Mouse (Mus musculus) liver, postnatal 0 days (tissue): Measurements from ENCODE around the gene Stn1. TPM values are rescaled to one million over a fixed set of nuclear protein-coding genes. Genes with fewer than 3 reads are reported as not detected.
A peak's percentile ranks its signal among the peaks of the same experiment; 100 is the strongest.

Source experiments
- ATAC-seq: fragments of 200-750 bp; cut with Nextera tagmentation; 2 replicates; pipeline ENCODE4 v1.8.0; 2017; ENCODE audit warnings: mild to moderate bottlenecking, moderate library complexity
- DNase-seq: peaks from one replicate; pipeline ENCODE4 v3.0.0-alpha.2; 2016
- H3K27ac ChIP-seq: fragments of 300-500 bp; sonication (generic); 2 replicates; pipeline ENCODE4 v1.5.1; 2014; ENCODE audit warnings: antibody characterized with exemption, moderate library complexity, mild to moderate bottlenecking, low read depth
- H3K27me3 ChIP-seq: fragments of 300-500 bp; sonication (generic); 2 replicates; pipeline ENCODE4 v1.6.1; 2014; ENCODE audit warnings: low read length, control low read depth, mixed read lengths; ENCODE audit not compliant: insufficient read depth
- H3K36me3 ChIP-seq: fragments of 300-500 bp; sonication (generic); replicated peaks from 2 replicates; pipeline ENCODE4 v1.6.1; 2014; ENCODE audit warnings: mild to moderate bottlenecking, control low read depth, low read length, moderate library complexity, mixed read lengths; ENCODE audit not compliant: insufficient read depth
- H3K4me1 ChIP-seq: fragments of 300-500 bp; sonication (generic); 2 replicates; pipeline ENCODE4 v1.6.1; 2014; ENCODE audit warnings: antibody characterized with exemption, mild to moderate bottlenecking, control low read depth; ENCODE audit not compliant: insufficient read depth
- H3K4me2 ChIP-seq: fragments of 300-500 bp; sonication (generic); 2 replicates; pipeline ENCODE4 v1.6.1; 2014; ENCODE audit warnings: low read depth, mild to moderate bottlenecking, low read length, moderate library complexity, mixed read lengths
- H3K4me3 ChIP-seq: fragments of 300-500 bp; sonication (generic); 2 replicates; pipeline ENCODE4 v1.5.1; 2014; ENCODE audit warnings: low read depth, low read length
- H3K9ac ChIP-seq: fragments of 300-500 bp; sonication (generic); replicated peaks from 2 replicates; pipeline ENCODE4 v1.6.1; 2014; ENCODE audit warnings: mild to moderate bottlenecking, moderate library complexity
- H3K9me3 ChIP-seq: fragments of 300-500 bp; sonication (generic); 2 replicates; pipeline ENCODE4 v1.6.1; 2016; ENCODE audit warnings: mild to moderate bottlenecking, control low read depth, low read length, mixed read lengths
- CTCF ChIP-seq: sonication (generic); IDR thresholded peaks from 2 replicates; pipeline ENCODE4 v1.5.1; 2016; ENCODE audit warnings: antibody characterized with exemption, low read depth
- EP300 ChIP-seq: IDR thresholded peaks from 2 replicates; pipeline ENCODE4 v1.6.1; 2016; ENCODE audit warnings: antibody characterized with exemption, low read depth, mild to moderate bottlenecking
- WGBS: fragments of 180-500 bp; shearing (Covaris S2); extraction: QIAGEN DNeasy Blood & Tissue Kit; methylation state at CpG from one replicate; pipeline ENCODE4 v1.1.7; 2014; ENCODE audit not compliant: insufficient replicate concordance; 5-methylcytosine and 5-hydroxymethylcytosine counted together
- polyA plus RNA-seq: library from polyadenylated mRNA; unstranded; fragments of >200 nt; fragmentation: Nextera tagmentation; extraction: Ambion mirVana; gene quantifications from 2 replicates; pipeline ENCODE4 v1.2.1, GENCODE M21; 2015

The Stn1 gene
- polyA plus RNA-seq, 1 experiment from 2014 or later = 5.4 TPM

- Histone ChIP-seq H3K36me3 (no peaks in the 10 kb centered on the region), H3K27ac (peak overlapping the region; percentile 49), H3K9me3 (no peaks in the 10 kb centered on the region), H3K4me3 (no peak overlapping the region), H3K9ac (no peak overlapping the region; the same call in 1 of the 2 replicates), H3K27me3 (no peaks in the 10 kb centered on the region), H3K4me2 (0 out of 2 replicates have a peak overlapping the region, but pooled peaks have one; percentile 6), H3K4me1 (peaks cover 68% of the 10 kb centered on the region)
- TF ChIP-seq EP300 = no peak
- no peak for TF ChIP-seq CTCF
- ATAC-seq (no peak), DNase-seq (no peak)
- WGBS = 42% methylated on average over 15 of the region's 15 CpGs
These were observed 82.1 kb downstream of the Stn1 start for GRCm38 (mm10) chr19:47455001-47455755.

DNA sequence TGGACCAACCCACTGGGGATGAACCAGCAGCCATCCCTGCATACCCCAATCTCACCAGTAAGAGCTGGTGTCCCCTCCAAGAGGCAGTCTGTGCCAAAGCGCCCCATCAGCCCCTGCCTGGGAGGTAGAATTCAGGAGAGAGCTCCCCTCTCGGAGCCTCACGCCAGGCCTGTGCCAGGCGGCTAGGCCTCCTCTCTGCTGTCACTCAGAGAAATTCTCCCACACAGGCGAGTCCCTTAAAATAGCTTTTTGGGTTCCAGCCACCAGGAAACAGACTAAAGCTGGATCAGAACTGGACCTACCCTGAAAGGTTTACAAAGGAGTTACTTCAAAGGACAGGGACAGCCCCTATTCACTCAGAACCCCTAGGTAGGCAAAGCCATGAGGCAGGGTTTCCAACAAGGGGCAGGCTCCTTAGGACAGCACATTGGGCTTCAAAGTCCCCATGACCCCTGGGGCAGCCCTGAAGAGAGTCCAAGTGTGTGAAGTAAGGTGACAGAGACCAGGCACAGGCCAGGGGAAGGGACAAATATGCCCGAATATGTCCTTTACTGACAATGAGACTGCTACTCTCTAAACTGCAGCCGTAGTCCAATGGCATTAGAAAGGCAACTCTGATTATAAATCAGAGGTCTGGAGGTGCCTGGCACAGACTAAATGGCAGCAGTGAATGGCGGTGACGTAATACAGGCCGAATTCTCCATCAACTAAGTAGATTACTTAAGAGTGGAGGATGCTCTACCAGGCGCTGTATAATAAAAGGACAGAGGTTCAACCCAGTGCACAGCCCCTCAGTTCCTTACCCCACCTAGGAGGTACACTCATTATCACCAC, 82.9 kb downstream of the Stn1 start:
- Histone ChIP-seq H3K9ac (no peak overlapping the region; the same call in 1 of the 2 replicates), H3K36me3 (no peaks in the 10 kb centered on the region), H3K9me3 (no peaks in the 10 kb centered on the region), H3K4me1 (peaks cover 72% of the 10 kb centered on the region), H3K27me3 (no peaks in the 10 kb centered on the region), H3K27ac (peak overlapping the region; percentile 49), H3K4me2 (no peak overlapping the region), H3K4me3 (no peak overlapping the region)
- TF ChIP-seq EP300 (no peak), CTCF (no peak)
- no peak for DNase-seq
- ATAC-seq = no peak
- WGBS = 64% methylated on average over 11 of the region's 11 CpGs

DNA sequence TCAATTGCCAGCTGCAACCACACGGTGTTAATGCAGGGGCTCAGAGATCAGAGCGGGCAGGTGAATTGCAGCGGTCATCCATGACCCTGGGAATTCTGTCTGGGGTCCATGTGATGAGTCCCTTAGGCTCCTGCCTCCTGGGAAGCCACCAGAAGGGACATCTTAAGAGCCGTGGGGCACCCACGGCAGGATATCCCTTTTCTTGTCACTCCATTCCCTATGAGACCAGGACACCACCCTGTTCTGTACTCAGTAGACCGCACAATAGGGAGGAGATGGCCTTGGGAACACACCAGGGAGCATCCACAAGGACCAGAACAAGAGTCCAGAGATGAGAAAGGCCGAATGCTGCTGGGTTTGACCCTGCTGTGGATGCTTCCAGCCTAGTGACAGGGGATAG, 84.0 kb downstream of the Stn1 start:
- peaks cover 77% of the 10 kb centered on the region for H3K4me1 ChIP-seq
- no peaks in the 10 kb centered on the region for H3K9me3 ChIP-seq
- TF ChIP-seq EP300 (no peak), CTCF (no peak)
- no peak overlapping the region for H3K4me3 ChIP-seq
- H3K36me3 ChIP-seq = no peaks in the 10 kb centered on the region
- no peak for DNase-seq
- no peak overlapping the region for H3K9ac ChIP-seq
- no peak overlapping the region for H3K27ac ChIP-seq
- ATAC-seq = no peak
- no peaks in the 10 kb centered on the region for H3K27me3 ChIP-seq
- H3K4me2 ChIP-seq = no peak overlapping the region
- WGBS = 88% methylated on average over 7 of the region's 7 CpGs

DNA sequence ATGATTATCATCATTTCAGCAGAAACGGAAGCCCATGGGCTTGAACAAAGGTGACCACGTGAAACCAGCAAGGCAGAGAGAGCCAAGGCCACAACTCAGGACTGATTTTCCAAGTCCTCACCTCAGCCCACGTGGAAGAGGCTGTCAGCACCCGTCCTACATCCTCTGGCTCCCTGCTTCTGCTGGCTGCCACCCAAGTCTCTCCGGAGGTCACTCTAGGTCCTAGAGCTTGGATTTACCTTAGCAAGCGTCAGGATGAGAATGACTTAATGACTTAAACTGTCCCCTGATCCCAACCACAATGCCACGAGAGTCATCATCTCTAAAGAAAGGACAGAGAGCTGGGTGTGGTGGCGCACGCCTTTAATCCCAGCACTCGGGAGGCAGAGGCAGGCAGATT, 84.6 kb downstream of the Stn1 start:
- H3K36me3 ChIP-seq = no peaks in the 10 kb centered on the region
- no peaks in the 10 kb centered on the region for H3K9me3 ChIP-seq
- no peak overlapping the region for H3K4me3 ChIP-seq
- WGBS = 70% methylated on average over 10 of the region's 10 CpGs
- TF ChIP-seq CTCF (no peak), EP300 (no peak)
- DNase-seq (no peak), ATAC-seq (no peak)
- no peaks in the 10 kb centered on the region for H3K27me3 ChIP-seq
- 0 out of 2 replicates have a peak overlapping the region, but pooled peaks have one; percentile 46 for H3K27ac ChIP-seq
- peaks cover 79% of the 10 kb centered on the region for H3K4me1 ChIP-seq
- H3K9ac ChIP-seq = no peak overlapping the region
- H3K4me2 ChIP-seq = no peak overlapping the region

- TF ChIP-seq CTCF (no peak), EP300 (no peak)
- no peak overlapping the region for H3K4me2 ChIP-seq
- peaks cover 77% of the 10 kb centered on the region for H3K4me1 ChIP-seq
- no peaks in the 10 kb centered on the region for H3K36me3 ChIP-seq
- H3K4me3 ChIP-seq = no peak overlapping the region
- DNase-seq = no peak
- H3K27ac ChIP-seq = 0 out of 2 replicates have a peak overlapping the region, but pooled peaks have one; percentile 46
- no peaks in the 10 kb centered on the region for H3K9me3 ChIP-seq
- H3K9ac ChIP-seq = no peak overlapping the region
- 54% methylated on average over 7 of the region's 7 CpGs for WGBS
- ATAC-seq = no peak
- H3K27me3 ChIP-seq = no peaks in the 10 kb centered on the region
These were observed 85.1 kb downstream of the Stn1 start for GRCm38 (mm10) chr19:47452211-47452610.

- Histone ChIP-seq H3K36me3 (no peaks in the 10 kb centered on the region), H3K27me3 (no peaks in the 10 kb centered on the region), H3K9me3 (no peaks in the 10 kb centered on the region), H3K4me2 (no peak overlapping the region), H3K27ac (peak overlapping the region; percentile 83), H3K4me1 (peaks cover 80% of the 10 kb centered on the region), H3K9ac (no peak overlapping the region), H3K4me3 (no peak overlapping the region)
- TF ChIP-seq CTCF (peak; percentile 31), EP300 (no peak)
- DNase-seq (no peak), ATAC-seq (no peak)
- 51% methylated on average over 10 of the region's 10 CpGs for WGBS
These were observed 85.7 kb downstream of the Stn1 start for GRCm38 (mm10) chr19:47451476-47452113.

Other genes with a start within 250 kb of the Stn1 start
- gene Sh3pxd2a, start 73.1 kb downstream of the Stn1 start, polyA plus RNA-seq = 0.82 and 0.95 TPM in 2 replicates
- gene Slk, start 42.2 kb upstream of the Stn1 start, polyA plus RNA-seq = 6.0 and 6.5 TPM in 2 replicates
- gene Col17a1, start 154.6 kb upstream of the Stn1 start, polyA plus RNA-seq = 0.11 and 0.14 TPM in 2 replicates
- 69.3 and 69.6 TPM in 2 replicates for gene Sfr1, start 194.2 kb upstream of the Stn1 start, polyA plus RNA-seq